Mouse (Mus musculus): ENCODE data around the gene Slc12a4. TPM values are rescaled to one million over a fixed set of nuclear protein-coding genes. Genes with fewer than 3 reads are reported as not detected.

Gene Slc12a4
- polyA plus RNA-seq, 1 experiment from 2014 or later: 23.5 TPM

- ATAC-seq (ENCODE audit: insufficient number of reproducible peaks, low FRiP score, low TSS enrichment, low read depth): no peak
- Histone ChIP-seq H3K4me2 (ENCODE audit: low read depth, severe bottlenecking) (no peak overlapping the region), H3K27me3 (ENCODE audit: control insufficient read depth, insufficient read depth, low read length) (no peaks in the 10 kb centered on the region), H3K36me3 (ENCODE audit: control insufficient read depth, insufficient read depth, low read length) (peaks cover 1% of the 10 kb centered on the region; the same call in 1 of the 2 replicates), H3K4me1 (ENCODE audit: control insufficient read depth, insufficient read depth, low read length) (no peaks in the 10 kb centered on the region), H3K9me3 (ENCODE audit: control insufficient read depth, low read length) (no peaks in the 10 kb centered on the region), H3K4me3 (ENCODE audit: low read depth, low read length) (no peak overlapping the region), H3K27ac (replicated peaks; ENCODE audit: low read depth, low read length) (no peak overlapping the region), H3K9ac (ENCODE audit: low read length) (no peak overlapping the region)
- WGBS: 82% methylated on average over 8 of the region's 8 CpGs
- no peak for DNase-seq (ENCODE audit: low spot score)
These were observed 38.8 kb upstream of the Slc12a4 start for GRCm38 (mm10) chr8:106004538-106005207.

- H3K27ac ChIP-seq (replicated peaks; ENCODE audit: low read depth, low read length): no peak overlapping the region
- H3K4me3 ChIP-seq (ENCODE audit: low read depth, low read length): no peak overlapping the region
- no peak for DNase-seq (ENCODE audit: low spot score)
- H3K9me3 ChIP-seq (ENCODE audit: control insufficient read depth, low read length): no peaks in the 10 kb centered on the region
- H3K4me1 ChIP-seq (ENCODE audit: control insufficient read depth, insufficient read depth, low read length): no peaks in the 10 kb centered on the region
- ATAC-seq (ENCODE audit: insufficient number of reproducible peaks, low FRiP score, low TSS enrichment, low read depth): no peak
- no peak overlapping the region for H3K4me2 ChIP-seq (ENCODE audit: low read depth, severe bottlenecking)
- WGBS: 83% methylated on average over 4 of the region's 4 CpGs
- H3K9ac ChIP-seq (ENCODE audit: low read length): no peak overlapping the region
- H3K27me3 ChIP-seq (ENCODE audit: control insufficient read depth, insufficient read depth, low read length): no peaks in the 10 kb centered on the region
- H3K36me3 ChIP-seq (ENCODE audit: control insufficient read depth, insufficient read depth, low read length): no peaks in the 10 kb centered on the region
These were observed 36.0 kb upstream of the Slc12a4 start for GRCm38 (mm10) chr8:106001908-106002307.

- ATAC-seq (ENCODE audit: insufficient number of reproducible peaks, low FRiP score, low TSS enrichment, low read depth) (no peak), DNase-seq (ENCODE audit: low spot score) (no peak)
- H3K9me3 ChIP-seq (ENCODE audit: control insufficient read depth, low read length): no peaks in the 10 kb centered on the region
- no peaks in the 10 kb centered on the region for H3K36me3 ChIP-seq (ENCODE audit: control insufficient read depth, insufficient read depth, low read length)
- H3K4me2 ChIP-seq (ENCODE audit: low read depth, severe bottlenecking): no peak overlapping the region
- no peak overlapping the region for H3K27ac ChIP-seq (replicated peaks; ENCODE audit: low read depth, low read length)
- H3K27me3 ChIP-seq (ENCODE audit: control insufficient read depth, insufficient read depth, low read length): no peaks in the 10 kb centered on the region
- WGBS: 85% methylated on average over 2 of the region's 2 CpGs
- no peak overlapping the region for H3K4me3 ChIP-seq (ENCODE audit: low read depth, low read length)
- H3K9ac ChIP-seq (ENCODE audit: low read length): no peak overlapping the region
- no peaks in the 10 kb centered on the region for H3K4me1 ChIP-seq (ENCODE audit: control insufficient read depth, insufficient read depth, low read length)
These were observed 33.1 kb upstream of the Slc12a4 start for GRCm38 (mm10) chr8:105998971-105999370.

- no peak overlapping the region for H3K4me3 ChIP-seq (ENCODE audit: low read depth, low read length)
- 71% methylated on average over 7 of the region's 7 CpGs for WGBS
- no peaks in the 10 kb centered on the region for H3K27me3 ChIP-seq (ENCODE audit: control insufficient read depth, insufficient read depth, low read length)
- no peak for ATAC-seq (ENCODE audit: insufficient number of reproducible peaks, low FRiP score, low TSS enrichment, low read depth)
- no peaks in the 10 kb centered on the region for H3K36me3 ChIP-seq (ENCODE audit: control insufficient read depth, insufficient read depth, low read length)
- H3K27ac ChIP-seq (replicated peaks; ENCODE audit: low read depth, low read length): no peak overlapping the region
- no peak overlapping the region for H3K4me2 ChIP-seq (ENCODE audit: low read depth, severe bottlenecking)
- no peaks in the 10 kb centered on the region for H3K9me3 ChIP-seq (ENCODE audit: control insufficient read depth, low read length)
- no peak for DNase-seq (ENCODE audit: low spot score)
- H3K4me1 ChIP-seq (ENCODE audit: control insufficient read depth, insufficient read depth, low read length): no peaks in the 10 kb centered on the region
- H3K9ac ChIP-seq (ENCODE audit: low read length): no peak overlapping the region
These were observed 30.5 kb upstream of the Slc12a4 start for GRCm38 (mm10) chr8:105996359-105996758.

GRCm38 (mm10) chr8:105993226-105993625 lies 27.3 kb upstream of the Slc12a4 start:
- Histone ChIP-seq H3K27me3 (ENCODE audit: control insufficient read depth, insufficient read depth, low read length) (no peaks in the 10 kb centered on the region), H3K4me2 (ENCODE audit: low read depth, severe bottlenecking) (no peak overlapping the region), H3K27ac (replicated peaks; ENCODE audit: low read depth, low read length) (no peak overlapping the region), H3K9me3 (ENCODE audit: control insufficient read depth, low read length) (no peaks in the 10 kb centered on the region), H3K4me3 (ENCODE audit: low read depth, low read length) (no peak overlapping the region), H3K9ac (ENCODE audit: low read length) (no peak overlapping the region), H3K4me1 (ENCODE audit: control insufficient read depth, insufficient read depth, low read length) (no peaks in the 10 kb centered on the region), H3K36me3 (ENCODE audit: control insufficient read depth, insufficient read depth, low read length) (no peaks in the 10 kb centered on the region)
- WGBS: 62% methylated on average over 4 of the region's 4 CpGs
- no peak for DNase-seq (ENCODE audit: low spot score)
- no peak for ATAC-seq (ENCODE audit: insufficient number of reproducible peaks, low FRiP score, low TSS enrichment, low read depth)

GRCm38 (mm10) chr8:105992499-105992898 lies 26.6 kb upstream of the Slc12a4 start:
- no peaks in the 10 kb centered on the region for H3K36me3 ChIP-seq (ENCODE audit: control insufficient read depth, insufficient read depth, low read length)
- no peaks in the 10 kb centered on the region for H3K4me1 ChIP-seq (ENCODE audit: control insufficient read depth, insufficient read depth, low read length)
- ATAC-seq (ENCODE audit: insufficient number of reproducible peaks, low FRiP score, low TSS enrichment, low read depth) (no peak), DNase-seq (ENCODE audit: low spot score) (no peak)
- H3K4me3 ChIP-seq (ENCODE audit: low read depth, low read length): no peak overlapping the region
- 60% methylated on average over 5 of the region's 5 CpGs for WGBS
- no peaks in the 10 kb centered on the region for H3K9me3 ChIP-seq (ENCODE audit: control insufficient read depth, low read length)
- no peak overlapping the region for H3K27ac ChIP-seq (replicated peaks; ENCODE audit: low read depth, low read length)
- H3K4me2 ChIP-seq (ENCODE audit: low read depth, severe bottlenecking): no peak overlapping the region
- no peak overlapping the region for H3K9ac ChIP-seq (ENCODE audit: low read length)
- H3K27me3 ChIP-seq (ENCODE audit: control insufficient read depth, insufficient read depth, low read length): no peaks in the 10 kb centered on the region

DNA sequence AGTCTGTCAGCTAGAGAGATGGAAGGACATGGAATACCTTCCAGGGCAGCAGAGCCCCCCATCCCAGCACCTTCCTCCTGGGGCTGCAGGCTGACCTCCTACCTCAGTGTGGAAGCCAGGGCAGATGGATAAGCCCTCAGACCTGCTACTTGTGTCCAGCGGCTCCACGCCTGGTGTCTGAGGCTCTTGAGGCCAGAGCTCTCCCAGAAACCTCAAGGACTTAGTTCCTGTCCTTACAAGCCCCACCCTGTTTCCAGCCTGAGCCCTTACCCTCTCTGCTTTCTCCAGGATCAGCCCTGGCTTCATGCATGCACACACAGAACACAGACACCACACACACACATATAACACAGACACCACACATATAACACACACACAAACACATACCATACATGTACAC lies 25.6 kb upstream of the Slc12a4 start:
- H3K27ac ChIP-seq (replicated peaks; ENCODE audit: low read depth, low read length): no peak overlapping the region
- H3K4me2 ChIP-seq (ENCODE audit: low read depth, severe bottlenecking): no peak overlapping the region
- no peak for ATAC-seq (ENCODE audit: insufficient number of reproducible peaks, low FRiP score, low TSS enrichment, low read depth)
- no peaks in the 10 kb centered on the region for H3K4me1 ChIP-seq (ENCODE audit: control insufficient read depth, insufficient read depth, low read length)
- no peak for DNase-seq (ENCODE audit: low spot score)
- WGBS: 95% methylated on average over 2 of the region's 2 CpGs
- H3K9me3 ChIP-seq (ENCODE audit: control insufficient read depth, low read length): no peaks in the 10 kb centered on the region
- H3K36me3 ChIP-seq (ENCODE audit: control insufficient read depth, insufficient read depth, low read length): no peaks in the 10 kb centered on the region
- no peak overlapping the region for H3K4me3 ChIP-seq (ENCODE audit: low read depth, low read length)
- H3K27me3 ChIP-seq (ENCODE audit: control insufficient read depth, insufficient read depth, low read length): no peaks in the 10 kb centered on the region
- no peak overlapping the region for H3K9ac ChIP-seq (ENCODE audit: low read length)

DNA sequence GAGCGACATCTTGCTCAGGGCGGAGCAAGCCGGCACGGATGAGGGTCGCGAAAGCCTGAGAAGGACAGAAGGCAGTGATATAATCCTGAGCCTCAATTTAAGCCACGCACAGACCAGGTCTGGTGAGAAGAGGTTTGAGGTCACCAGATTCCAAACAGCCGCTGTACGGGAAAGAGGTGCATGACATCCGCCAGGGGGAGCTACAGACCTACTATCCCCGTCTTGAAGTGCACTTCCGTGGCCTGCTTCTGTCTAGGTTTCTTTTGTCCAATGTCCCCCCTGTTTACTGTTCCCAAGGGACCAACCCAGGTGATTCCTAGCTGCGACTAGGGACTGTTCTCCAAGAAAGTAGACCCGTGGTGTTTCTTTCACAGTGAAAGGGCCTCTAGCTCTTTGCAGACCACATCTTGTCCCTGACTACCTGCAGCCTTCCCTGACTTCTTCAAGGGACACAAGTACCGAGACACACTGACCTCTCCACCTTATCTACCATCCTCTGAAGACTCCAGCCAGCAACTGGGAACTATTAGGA lies 25.0 kb upstream of the Slc12a4 start, which contains the start of gene Dus2:
TSS of gene Dus2 (plus strand) at position 482 of the 532 bp plus-strand sequence.
- DNase-seq (ENCODE audit: low spot score) (peak; percentile 91), ATAC-seq (ENCODE audit: insufficient number of reproducible peaks, low FRiP score, low TSS enrichment, low read depth) (0 out of 2 replicates have a peak, but pooled peaks have one; percentile 54)
- H3K4me1 ChIP-seq (ENCODE audit: control insufficient read depth, insufficient read depth, low read length): no peaks in the 10 kb centered on the region
- 10% methylated on average over 15 of the region's 15 CpGs for WGBS
- no peaks in the 10 kb centered on the region for H3K36me3 ChIP-seq (ENCODE audit: control insufficient read depth, insufficient read depth, low read length)
- H3K9ac ChIP-seq (ENCODE audit: low read length): 0 out of 2 replicates have a peak within 1 kb of the TSS, but pooled peaks have one; percentile 30
- H3K4me2 ChIP-seq (ENCODE audit: low read depth, severe bottlenecking): no peak within 1 kb of the TSS; the same call in 1 of the 2 replicates
- H3K27me3 ChIP-seq (ENCODE audit: control insufficient read depth, insufficient read depth, low read length): no peaks in the 10 kb centered on the region
- H3K4me3 ChIP-seq (ENCODE audit: low read depth, low read length): no peak within 1 kb of the TSS
- H3K27ac ChIP-seq (replicated peaks; ENCODE audit: low read depth, low read length): no peak within 1 kb of the TSS
- no peaks in the 10 kb centered on the region for H3K9me3 ChIP-seq (ENCODE audit: control insufficient read depth, low read length)

Measured in limb, embryonic 11.5 days (tissue).